Mouse (Mus musculus): ENCODE data around the gene Myoz1.

The Myoz1 gene

GRCm38 (mm10) chr14:20672990-20673389 is 16.6 kb upstream of the Myoz1 start:
- DNase-seq (ENCODE audit: low read depth, low spot score), result no peak

GRCm38 (mm10) chr14:20668154-20668810 is 11.9 kb upstream of the Myoz1 start, which contains the start of gene Synpo2l:
TSS of gene Synpo2l (minus strand) at chr14:20668354.
- DNase-seq (ENCODE audit: low read depth, low spot score), result peak; percentile 93

GRCm38 (mm10) chr14:20667469-20667868 is 11.1 kb upstream of the Myoz1 start:
- peak; percentile 43 for DNase-seq (ENCODE audit: low read depth, low spot score)

- DNase-seq (ENCODE audit: low read depth, low spot score), result peak; percentile 87
Measured at GRCm38 (mm10) chr14:20664436-20664835, 8.1 kb upstream of the Myoz1 start.

GRCm38 (mm10) chr14:20663601-20664000 is 7.3 kb upstream of the Myoz1 start:
- no peak for DNase-seq (ENCODE audit: low read depth, low spot score)

GRCm38 (mm10) chr14:20662740-20663139 is 6.4 kb upstream of the Myoz1 start:
- DNase-seq (ENCODE audit: low read depth, low spot score), result no peak

- no peak for DNase-seq (ENCODE audit: low read depth, low spot score)
Measured at GRCm38 (mm10) chr14:20661661-20662331, 5.5 kb upstream of the Myoz1 start.

GRCm38 (mm10) chr14:20660827-20661660 is 4.7 kb upstream of the Myoz1 start:
- DNase-seq (ENCODE audit: low read depth, low spot score), result peak; percentile 96

GRCm38 (mm10) chr14:20659687-20660086 is 3.3 kb upstream of the Myoz1 start:
- DNase-seq (ENCODE audit: low read depth, low spot score), result no peak

GRCm38 (mm10) chr14:20658902-20659301 is 2.6 kb upstream of the Myoz1 start:
- no peak for DNase-seq (ENCODE audit: low read depth, low spot score)

- DNase-seq (ENCODE audit: low read depth, low spot score), result peak; percentile 68
Measured at GRCm38 (mm10) chr14:20658326-20658725, 2.0 kb upstream of the Myoz1 start.

- peak; percentile 81 for DNase-seq (ENCODE audit: low read depth, low spot score)
Measured at GRCm38 (mm10) chr14:20655731-20656130, 609 bp downstream of the Myoz1 start.

GRCm38 (mm10) chr14:20654690-20655421 is 1.5 kb downstream of the Myoz1 start:
- no peak for DNase-seq (ENCODE audit: low read depth, low spot score)

GRCm38 (mm10) chr14:20651722-20652256 is 4.6 kb downstream of the Myoz1 start:
- peak; percentile 94 for DNase-seq (ENCODE audit: low read depth, low spot score)

GRCm38 (mm10) chr14:20651000-20651399 is 5.3 kb downstream of the Myoz1 start:
- DNase-seq (ENCODE audit: low read depth, low spot score), result peak; percentile 65

- peak; percentile 69 for DNase-seq (ENCODE audit: low read depth, low spot score)
Measured at GRCm38 (mm10) chr14:20646381-20646780, 10.0 kb downstream of the Myoz1 start.

- no peak for DNase-seq (ENCODE audit: low read depth, low spot score)
Measured at GRCm38 (mm10) chr14:20645547-20645946, 10.8 kb downstream of the Myoz1 start.

GRCm38 (mm10) chr14:20641438-20641875 is 14.9 kb downstream of the Myoz1 start:
- DNase-seq (ENCODE audit: low read depth, low spot score), result no peak

- peak; percentile 98 for DNase-seq (ENCODE audit: low read depth, low spot score)
Measured at GRCm38 (mm10) chr14:20640644-20641437, 15.5 kb downstream of the Myoz1 start, which contains the start of gene Usp54. TSS of gene Usp54 (minus strand) at chr14:20641063.

- DNase-seq (ENCODE audit: low read depth, low spot score), result no peak
Measured at GRCm38 (mm10) chr14:20639918-20640619, 16.3 kb downstream of the Myoz1 start.

Data from skeletal muscle tissue, adult 2 months (tissue).